Mouse (Mus musculus) heart, postnatal 0 days (tissue): Measurements from ENCODE around the gene Utp6.

ENCODE experiments used
- CTCF ChIP-seq: IDR thresholded peaks from 2 replicates; pipeline ENCODE4 v1.5.1; 2016; ENCODE audit warnings: antibody characterized with exemption, control low read depth, low read depth
- EP300 ChIP-seq: IDR thresholded peaks from 2 replicates; pipeline ENCODE4 v1.6.1; 2016; ENCODE audit warnings: antibody characterized with exemption, low read depth

DNA sequence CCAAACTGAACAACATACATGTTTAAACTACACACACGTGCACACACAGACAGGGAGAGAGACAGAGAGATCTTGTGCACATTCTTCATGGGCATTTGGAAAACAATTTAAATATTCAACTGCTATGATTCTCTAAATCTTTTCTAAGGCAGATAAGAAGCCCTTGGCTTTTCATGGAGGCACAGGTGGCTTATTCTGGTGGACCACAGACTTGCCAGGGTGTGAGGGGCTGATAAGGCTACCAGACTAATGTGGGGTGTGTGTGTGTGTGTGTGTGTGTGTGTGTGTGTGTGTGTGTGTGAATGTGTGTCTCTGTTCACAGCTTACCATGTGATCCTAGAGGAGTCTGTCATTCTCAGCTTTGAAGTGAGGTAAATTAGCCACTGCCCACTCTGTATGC, 39.4 kb downstream of the Utp6 start:
- TF ChIP-seq EP300 = no peak
- no peak for TF ChIP-seq CTCF
